Mouse (Mus musculus) limb, embryonic 14.5 days (tissue): ENCODE measurements around the gene Gabrb2. TPM values are rescaled to one million over a fixed set of nuclear protein-coding genes. Genes with fewer than 3 reads are reported as not detected.

Experiments used
- ATAC-seq: fragments of 200-750 bp; cut with Nextera tagmentation; 2 replicates; pipeline ENCODE4 v1.8.0; 2017; ENCODE audit warnings: low read depth, moderate number of reproducible peaks, moderate TSS enrichment; ENCODE audit not compliant: low FRiP score
- DNase-seq: peaks from one replicate; pipeline ENCODE4 v3.0.0-alpha.2; 2015; ENCODE audit warnings: low spot score
- H3K27ac ChIP-seq: fragments of 300-500 bp; sonication (generic); replicated peaks from 2 replicates; pipeline ENCODE4 v1.5.1; 2014; ENCODE audit warnings: low read depth, mild to moderate bottlenecking, low read length, moderate library complexity, mixed read lengths
- H3K27me3 ChIP-seq: fragments of 300-500 bp; sonication (generic); 2 replicates; pipeline ENCODE4 v1.6.1; 2014; ENCODE audit warnings: low read length, mixed read lengths; ENCODE audit not compliant: control insufficient read depth, insufficient read depth
- H3K36me3 ChIP-seq: fragments of 300-500 bp; sonication (generic); 2 replicates; pipeline ENCODE4 v1.6.1; 2014; ENCODE audit warnings: mild to moderate bottlenecking, low read length, moderate library complexity, mixed read lengths; ENCODE audit not compliant: control insufficient read depth, insufficient read depth
- H3K4me1 ChIP-seq: fragments of 300-500 bp; sonication (generic); 2 replicates; pipeline ENCODE4 v1.6.1; 2014; ENCODE audit warnings: antibody characterized with exemption, low read length, mixed read lengths; ENCODE audit not compliant: control insufficient read depth, insufficient read depth
- H3K4me2 ChIP-seq: fragments of 300-500 bp; sonication (generic); replicated peaks from 2 replicates; pipeline ENCODE4 v1.6.1; 2014; ENCODE audit warnings: low read depth, mild to moderate bottlenecking, low read length, moderate library complexity; ENCODE audit not compliant: severe bottlenecking
- H3K4me3 ChIP-seq: fragments of 300-500 bp; sonication (generic); replicated peaks from 2 replicates; pipeline ENCODE4 v1.5.1; 2014; ENCODE audit warnings: low read length
- H3K9ac ChIP-seq: fragments of 300-500 bp; sonication (generic); 2 replicates; pipeline ENCODE4 v1.6.1; 2014; ENCODE audit warnings: mild to moderate bottlenecking, low read depth, low read length, moderate library complexity; ENCODE audit not compliant: severe bottlenecking
- H3K9me3 ChIP-seq: fragments of 300-500 bp; sonication (generic); 2 replicates; pipeline ENCODE4 v1.6.1; 2016; ENCODE audit warnings: low read length; ENCODE audit not compliant: control insufficient read depth
- POLR2A ChIP-seq: fragments of 200-500 bp; IDR thresholded peaks from 2 replicates; pipeline ENCODE4 v1.8.0; 2012; ENCODE audit warnings: inconsistent platforms, mild to moderate bottlenecking, moderate library complexity, borderline replicate concordance; ENCODE audit not compliant: insufficient read depth, insufficient read length; ENCODE audit errors: extremely low read depth
- WGBS: fragments of 180-500 bp; shearing (Covaris S2); extraction: QIAGEN DNeasy Blood & Tissue Kit; methylation state at CpG from one replicate; pipeline ENCODE4 v1.1.7; 2014; 5-methylcytosine and 5-hydroxymethylcytosine counted together
- polyA plus RNA-seq, 2 experiments: library from polyadenylated mRNA; depleted of rRNA in 1 of 2; stranded (reverse) in 1 of 2; unstranded in 1 of 2; fragments of >200 nt; fragmentation: Nextera tagmentation in 1 of 2; extraction: Ambion mirVana in 1 of 2; gene quantifications; 2 replicates each; pipeline versions ENCODE4 v1.2.1 to v1.2.3; 2012 to 2014

Gene Gabrb2
- polyA plus RNA-seq, 2 experiments = 0.65 to 1.5 TPM

DNA sequence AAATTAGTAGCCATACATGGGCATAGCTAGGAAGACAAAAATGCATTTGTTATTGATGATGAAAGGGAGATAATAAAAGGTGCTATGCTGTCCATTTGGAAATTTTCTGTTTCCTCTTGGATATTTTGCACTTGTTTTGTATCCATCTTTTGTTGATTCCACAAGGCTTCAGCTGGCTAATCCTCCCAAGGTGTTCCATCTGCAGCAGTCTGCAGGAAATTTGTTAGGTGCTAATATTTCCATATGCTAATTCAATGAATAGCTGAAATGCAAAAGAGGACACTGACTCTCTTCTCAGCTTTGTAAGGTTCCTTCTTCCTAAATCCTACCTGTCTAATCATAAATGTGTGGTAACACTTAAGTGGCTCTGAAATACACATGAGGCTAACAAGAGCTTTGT is 24.1 kb downstream of the Gabrb2 start:
- Histone ChIP-seq H3K27ac (no peak overlapping the region), H3K4me2 (no peak overlapping the region), H3K4me3 (no peak overlapping the region), H3K9ac (no peak overlapping the region), H3K4me1 (no peaks in the 10 kb centered on the region), H3K27me3 (no peaks in the 10 kb centered on the region), H3K9me3 (no peaks in the 10 kb centered on the region), H3K36me3 (no peaks in the 10 kb centered on the region)
- no peak for DNase-seq
- no peak for TF ChIP-seq POLR2A
- no peak for ATAC-seq

DNA sequence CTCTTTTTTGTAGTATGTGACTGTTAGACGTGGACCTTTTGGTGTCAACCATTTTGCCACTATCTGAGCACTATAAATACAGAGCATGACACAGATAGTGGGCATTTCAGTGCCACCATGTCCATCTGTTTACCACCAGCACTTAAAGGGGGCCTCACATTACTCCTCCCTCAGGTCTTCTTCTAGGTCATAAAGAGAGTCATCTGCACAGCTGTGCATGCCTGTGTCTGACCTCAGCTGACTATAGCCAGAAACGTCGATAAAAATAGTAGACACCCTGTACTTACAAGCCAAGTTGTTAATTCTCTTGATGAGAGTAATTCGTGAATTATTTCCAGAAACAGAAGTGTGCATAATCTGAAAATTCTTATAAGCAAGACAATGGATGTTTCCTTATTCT is 29.4 kb downstream of the Gabrb2 start:
- Histone ChIP-seq H3K27me3 (no peaks in the 10 kb centered on the region), H3K4me2 (no peak overlapping the region), H3K27ac (no peak overlapping the region), H3K36me3 (no peaks in the 10 kb centered on the region), H3K4me3 (no peak overlapping the region), H3K9me3 (no peaks in the 10 kb centered on the region), H3K9ac (no peak overlapping the region), H3K4me1 (no peaks in the 10 kb centered on the region)
- ATAC-seq = no peak
- no peak for TF ChIP-seq POLR2A
- DNase-seq = no peak
- 77% methylated on average over 4 of the region's 4 CpGs for WGBS

DNA sequence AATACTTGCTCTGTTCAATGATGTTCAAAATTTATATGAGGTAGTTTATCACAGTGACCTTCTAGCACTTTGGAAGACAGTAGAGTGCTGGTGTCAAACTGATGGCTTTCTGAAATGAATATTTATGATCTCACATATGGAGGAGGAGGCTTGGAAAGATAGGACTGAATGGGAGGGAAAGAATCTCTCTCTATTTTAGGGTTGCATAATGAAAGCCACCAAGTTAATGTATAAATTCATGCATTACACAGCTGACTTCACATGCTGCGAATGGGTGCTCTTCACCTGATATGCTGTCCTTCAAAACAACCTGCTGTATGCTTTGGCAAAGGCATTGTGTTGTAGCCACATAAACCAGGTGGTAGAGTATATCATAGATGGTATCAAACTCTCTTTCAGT is 44.6 kb downstream of the Gabrb2 start:
- Histone ChIP-seq H3K4me3 (no peak overlapping the region), H3K36me3 (no peaks in the 10 kb centered on the region), H3K4me1 (no peaks in the 10 kb centered on the region), H3K9ac (no peak overlapping the region), H3K4me2 (no peak overlapping the region), H3K27ac (no peak overlapping the region), H3K27me3 (no peaks in the 10 kb centered on the region), H3K9me3 (no peaks in the 10 kb centered on the region)
- WGBS = 94% methylated on average over 1 of the region's 1 CpGs
- TF ChIP-seq POLR2A = no peak
- ATAC-seq (no peak), DNase-seq (no peak)

DNA sequence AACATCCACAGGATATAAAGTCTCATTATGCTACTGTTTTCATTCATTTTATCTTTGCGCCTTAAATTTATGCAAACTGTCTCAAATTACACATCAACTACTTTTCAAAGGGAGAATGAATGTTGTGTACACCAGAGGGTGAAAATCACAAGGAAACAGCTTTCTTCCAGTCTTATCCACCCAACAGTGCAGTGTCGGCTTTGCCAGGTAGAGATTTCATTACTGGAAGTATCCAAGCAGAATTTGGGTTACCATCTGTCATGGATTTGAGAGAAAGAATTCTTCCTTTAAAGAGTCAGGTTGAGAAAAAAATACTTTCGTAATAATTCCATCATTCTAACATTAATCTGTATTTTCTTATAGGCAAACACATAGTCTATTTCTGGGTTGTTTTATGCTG is 48.8 kb downstream of the Gabrb2 start:
- no peak for DNase-seq
- Histone ChIP-seq H3K27ac (no peak overlapping the region), H3K9ac (no peak overlapping the region), H3K9me3 (no peaks in the 10 kb centered on the region), H3K27me3 (no peaks in the 10 kb centered on the region), H3K4me1 (no peaks in the 10 kb centered on the region), H3K4me2 (no peak overlapping the region), H3K4me3 (no peak overlapping the region), H3K36me3 (no peaks in the 10 kb centered on the region)
- no peak for ATAC-seq
- TF ChIP-seq POLR2A = no peak
- WGBS = 82% methylated on average over 3 of the region's 3 CpGs

DNA sequence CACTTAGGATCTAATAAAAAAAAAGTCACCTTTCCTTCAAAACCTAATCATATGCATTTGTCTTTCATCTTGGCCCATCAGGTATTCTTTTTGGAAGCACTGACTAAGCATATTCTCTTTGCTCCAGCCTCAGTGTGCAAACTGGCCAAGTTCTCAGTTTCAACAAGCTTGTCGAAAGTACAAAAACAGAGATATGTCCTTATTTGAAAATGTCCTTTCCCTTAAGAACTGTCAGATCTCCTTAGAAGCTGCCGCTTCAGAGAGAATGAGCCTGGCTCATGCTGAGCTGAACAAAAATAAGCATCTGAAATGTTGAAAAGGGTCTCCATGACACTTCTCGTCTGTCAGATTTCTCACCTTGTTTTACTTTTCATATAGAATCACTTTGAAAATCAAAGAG is 55.0 kb downstream of the Gabrb2 start:
- ATAC-seq (no peak), DNase-seq (no peak)
- no peaks in the 10 kb centered on the region for H3K9me3 ChIP-seq
- H3K4me1 ChIP-seq = no peaks in the 10 kb centered on the region
- TF ChIP-seq POLR2A = no peak
- H3K27ac ChIP-seq = no peak overlapping the region
- no peak overlapping the region for H3K4me2 ChIP-seq
- H3K27me3 ChIP-seq = no peaks in the 10 kb centered on the region
- no peaks in the 10 kb centered on the region for H3K36me3 ChIP-seq
- no peak overlapping the region for H3K4me3 ChIP-seq
- H3K9ac ChIP-seq = no peak overlapping the region
- WGBS = 87% methylated on average over 3 of the region's 3 CpGs

DNA sequence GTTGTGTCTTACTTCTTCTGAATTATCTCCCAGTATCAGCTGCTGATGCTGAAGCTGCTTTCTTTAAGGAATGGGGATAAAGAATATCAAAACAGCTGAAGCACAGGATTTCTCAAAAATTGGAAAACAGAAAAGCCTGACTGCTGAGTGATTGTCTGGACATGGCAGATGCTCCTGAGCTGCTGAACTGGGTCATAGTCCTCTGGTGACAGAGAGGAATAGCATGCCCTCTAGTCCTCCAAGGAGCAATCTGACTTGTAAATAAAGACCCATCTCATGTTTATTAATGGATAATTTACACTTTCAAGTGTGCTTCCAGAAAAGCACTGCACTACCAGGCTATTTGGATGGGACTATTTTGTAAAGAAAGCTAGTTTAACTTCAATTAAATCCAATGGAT is 68.1 kb downstream of the Gabrb2 start:
- no peaks in the 10 kb centered on the region for H3K4me1 ChIP-seq
- no peak for TF ChIP-seq POLR2A
- H3K9ac ChIP-seq = no peak overlapping the region
- no peaks in the 10 kb centered on the region for H3K9me3 ChIP-seq
- no peak overlapping the region for H3K27ac ChIP-seq
- no peaks in the 10 kb centered on the region for H3K36me3 ChIP-seq
- DNase-seq (no peak), ATAC-seq (no peak)
- H3K4me3 ChIP-seq = no peak overlapping the region
- H3K4me2 ChIP-seq = no peak overlapping the region
- H3K27me3 ChIP-seq = no peaks in the 10 kb centered on the region
